Mouse (Mus musculus): Measurements from ENCODE around the gene Emilin1.
"Not testable (repeated sequence)": the region's sequence is repeated elsewhere in the genome, so short reads cannot be mapped to it uniquely, and the experiment has no call there.

Gene Emilin1

GRCm38 (mm10) chr5:30913060-30913841 is at the start of gene Emilin1:
TSS of gene Emilin1 (plus strand) at chr5:30913402.
- no peak for DNase-seq (ENCODE audit: low spot score)

- peak; percentile 34 for DNase-seq (ENCODE audit: low spot score)
Measured at GRCm38 (mm10) chr5:30863852-30864251, 49.4 kb upstream of the Emilin1 start.

- DNase-seq (ENCODE audit: low spot score), result no peak
Measured at GRCm38 (mm10) chr5:30864322-30864721, 48.9 kb upstream of the Emilin1 start.

- DNase-seq (ENCODE audit: low spot score), result no peak
Measured at GRCm38 (mm10) chr5:30866871-30867270, 46.3 kb upstream of the Emilin1 start.

GRCm38 (mm10) chr5:30867712-30868111 is 45.5 kb upstream of the Emilin1 start, which contains the start of gene Tmem214:
TSS of gene Tmem214 (plus strand) at chr5:30868012.
- DNase-seq (ENCODE audit: low spot score), result no peak

- no peak for DNase-seq (ENCODE audit: low spot score)
Measured at GRCm38 (mm10) chr5:30868981-30869380, 44.2 kb upstream of the Emilin1 start.

- peak; percentile 90 for DNase-seq (ENCODE audit: low spot score)
Measured at GRCm38 (mm10) chr5:30869405-30870130, 43.6 kb upstream of the Emilin1 start.

GRCm38 (mm10) chr5:30870131-30870406 is 43.1 kb upstream of the Emilin1 start:
- DNase-seq (ENCODE audit: low spot score), result no peak

- no peak for DNase-seq (ENCODE audit: low spot score)
Measured at GRCm38 (mm10) chr5:30872574-30872973, 40.6 kb upstream of the Emilin1 start.

GRCm38 (mm10) chr5:30874365-30874764 is 38.8 kb upstream of the Emilin1 start:
- no peak for DNase-seq (ENCODE audit: low spot score)

GRCm38 (mm10) chr5:30878616-30879015 is 34.6 kb upstream of the Emilin1 start:
- DNase-seq (ENCODE audit: low spot score), result no peak

GRCm38 (mm10) chr5:30879347-30879943 is 33.8 kb upstream of the Emilin1 start:
- DNase-seq (ENCODE audit: low spot score), result no peak

- DNase-seq (ENCODE audit: low spot score), result not testable (repeated sequence)
Measured at GRCm38 (mm10) chr5:30881839-30882238, 31.4 kb upstream of the Emilin1 start.

- no peak for DNase-seq (ENCODE audit: low spot score)
Measured at GRCm38 (mm10) chr5:30886209-30886608, 27.0 kb upstream of the Emilin1 start.

- no peak for DNase-seq (ENCODE audit: low spot score)
Measured at GRCm38 (mm10) chr5:30886731-30887130, 26.5 kb upstream of the Emilin1 start.

- peak; percentile 54 for DNase-seq (ENCODE audit: low spot score)
Measured at GRCm38 (mm10) chr5:30887331-30887761, 25.9 kb upstream of the Emilin1 start.

- DNase-seq (ENCODE audit: low spot score), result peak; percentile 88
Measured at GRCm38 (mm10) chr5:30887858-30888336, 25.3 kb upstream of the Emilin1 start.

GRCm38 (mm10) chr5:30888337-30889087 is 24.7 kb upstream of the Emilin1 start, which contains the start of gene Agbl5:
TSS of gene Agbl5 (plus strand) at chr5:30888694.
- peak; percentile 83 for DNase-seq (ENCODE audit: low spot score)

GRCm38 (mm10) chr5:30889088-30889754 is 24.0 kb upstream of the Emilin1 start:
- DNase-seq (ENCODE audit: low spot score), result no peak

GRCm38 (mm10) chr5:30890375-30890774 is 22.8 kb upstream of the Emilin1 start:
- DNase-seq (ENCODE audit: low spot score), result no peak

GRCm38 (mm10) chr5:30901860-30902259 is 11.3 kb upstream of the Emilin1 start:
- no peak for DNase-seq (ENCODE audit: low spot score)

All from urinary bladder, postnatal 25 days (tissue).